Mouse (Mus musculus) stomach, postnatal 0 days (tissue): Measurements from ENCODE around the gene 1700001O22Rik.

Experiments used
- CTCF ChIP-seq: IDR thresholded peaks from 2 replicates; pipeline ENCODE4 v1.5.1; 2016; ENCODE audit warnings: antibody characterized with exemption, low read depth, mild to moderate bottlenecking, moderate library complexity
- EP300 ChIP-seq: optimal IDR thresholded peaks from 2 replicates; pipeline ENCODE3; 2016; ENCODE audit warnings: antibody characterized with exemption

- TF ChIP-seq CTCF = no peak
- no peak for TF ChIP-seq EP300
Observed at GRCm38 (mm10) chr2:30830283-30830795, 26.9 kb upstream of the 1700001O22Rik start, which contains the start of gene Asb6.
